Mouse (Mus musculus) mouse trophoblast stem cell (cell line): ENCODE measurements at regions not wholly inside any gene's neighbourhood (a gene's known extent, or its start where the extent isn't known, plus 50 kb on each side); places are given as distances from the start of the nearest gene placed in this dataset.

Source experiments
- in situ Hi-C, 2 experiments: fragments of 300-500 bp; cut with MseI, MboI; formaldehyde crosslinking; loops; 2 replicates in 1 of 2; 3 replicates in 1 of 2; pipeline ENCODE4 v1.15.1; 2025

- in situ Hi-C loops: no loop called here
Measured at GRCm38 (mm10) chr9:52243032-52243431, 74.7 kb upstream of the Zc3h12c start.

- in situ Hi-C loops: no loop called here
Measured at GRCm38 (mm10) chr9:52241577-52241976, 73.2 kb upstream of the Zc3h12c start.

- in situ Hi-C loops: no loop called here
Measured at GRCm38 (mm10) chr9:52240585-52241320, 72.4 kb upstream of the Zc3h12c start.

GRCm38 (mm10) chr9:52234775-52235174, 66.4 kb upstream of the Zc3h12c start:
- in situ Hi-C loops: no loop called here

- in situ Hi-C loops: no loop called here
Measured at GRCm38 (mm10) chr9:52229589-52229988, 61.2 kb upstream of the Zc3h12c start.

GRCm38 (mm10) chr9:52225646-52226045, 57.3 kb upstream of the Zc3h12c start:
- in situ Hi-C loops: no loop called here

- in situ Hi-C loops: no loop called here
Measured at GRCm38 (mm10) chr9:52223509-52224113, 55.2 kb upstream of the Zc3h12c start.
